Mouse (Mus musculus): Measurements from ENCODE around the gene Olfr692.

- TF ChIP-seq POLR2A (IDR thresholded peaks at IDR 0.05; ENCODE audit: low read depth, low read length) (no peak), RCOR1 (conservative IDR thresholded peaks at IDR 0.05; ENCODE audit: low read depth, low read length) (no peak), HCFC1 (IDR thresholded peaks at IDR 0.05; ENCODE audit: low read depth, low read length) (no peak)
Observed at GRCm38 (mm10) chr7:105334004-105334403, 34.0 kb upstream of the Olfr692 start, which contains the start of gene Olfr690.

Measured in CH12.LX (cell line).